Mouse (Mus musculus) common myeloid progenitor, adult 5-6 weeks (primary cell): Measurements from ENCODE around the gene Krcc1. TPM values are rescaled to one million over a fixed set of nuclear protein-coding genes. Genes with fewer than 3 reads are reported as not detected.
A peak's percentile ranks its signal among the peaks of the same experiment; 100 is the strongest.

ENCODE experiments used
- ATAC-seq: replicated peaks from 2 replicates; pipeline ENCODE4 v1.8.0; 2016; ENCODE audit warnings: low read depth, mild to moderate bottlenecking, moderate TSS enrichment, inconsistent platforms; ENCODE audit not compliant: poor library complexity, severe bottlenecking
- total RNA-seq: library from RNA; stranded (forward); fragments of 200-1000, 187-1606 nt; gene quantifications from 2 replicates; pipeline ENCODE4 v1.2.3, GENCODE M21; 2017

The Krcc1 gene
- total RNA-seq: 85.9 and 98.2 TPM in 2 replicates

DNA sequence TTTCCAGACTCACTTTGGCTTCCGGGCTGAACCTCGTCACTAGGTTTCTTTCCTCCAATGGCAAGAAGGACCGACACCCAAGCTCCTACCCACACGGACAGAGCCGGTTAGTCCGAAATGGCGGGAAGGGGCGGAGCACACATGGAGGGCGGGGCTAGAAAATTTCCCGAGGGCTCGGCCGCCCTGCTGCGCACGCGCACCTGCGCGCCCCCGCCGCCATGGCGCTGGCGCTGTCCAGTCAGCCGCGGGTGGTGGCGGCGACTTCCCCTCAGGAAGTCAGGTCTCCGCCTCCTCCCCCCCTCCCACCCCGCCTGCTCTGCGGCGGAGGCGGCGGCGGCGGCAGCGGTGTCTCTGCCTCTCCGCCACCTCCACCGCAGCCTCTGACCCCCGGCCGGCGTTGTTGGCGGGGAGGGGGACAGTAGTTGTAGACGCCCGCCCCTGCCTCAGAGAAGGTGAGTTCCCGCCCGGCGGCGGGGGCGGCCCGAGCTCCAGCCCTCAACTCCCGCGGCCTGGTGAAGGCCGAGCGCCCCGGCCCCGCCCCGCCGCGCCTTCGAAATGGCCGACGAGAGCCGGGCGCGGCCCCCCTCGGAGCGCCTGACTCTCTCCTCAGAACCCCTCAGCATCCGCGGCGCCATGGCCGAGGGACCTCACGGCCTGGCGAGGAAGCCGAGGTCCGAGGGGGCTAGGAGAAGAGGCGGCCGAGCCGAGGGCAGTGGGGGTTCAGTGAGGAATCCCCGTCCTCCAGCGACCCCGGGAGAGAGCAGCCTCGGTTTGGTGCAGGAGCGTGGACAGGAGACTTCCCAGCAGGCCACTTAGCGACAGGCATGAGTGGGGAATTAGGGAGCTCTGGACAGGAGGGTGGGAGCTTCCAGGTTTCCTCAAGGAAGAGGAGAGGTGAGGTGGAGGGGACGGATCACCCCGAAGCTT, at the start of gene Krcc1:
TSS of gene Krcc1 (plus strand) at position 289 of the 927 bp plus-strand sequence.
- ATAC-seq: peak; percentile 75

DNA sequence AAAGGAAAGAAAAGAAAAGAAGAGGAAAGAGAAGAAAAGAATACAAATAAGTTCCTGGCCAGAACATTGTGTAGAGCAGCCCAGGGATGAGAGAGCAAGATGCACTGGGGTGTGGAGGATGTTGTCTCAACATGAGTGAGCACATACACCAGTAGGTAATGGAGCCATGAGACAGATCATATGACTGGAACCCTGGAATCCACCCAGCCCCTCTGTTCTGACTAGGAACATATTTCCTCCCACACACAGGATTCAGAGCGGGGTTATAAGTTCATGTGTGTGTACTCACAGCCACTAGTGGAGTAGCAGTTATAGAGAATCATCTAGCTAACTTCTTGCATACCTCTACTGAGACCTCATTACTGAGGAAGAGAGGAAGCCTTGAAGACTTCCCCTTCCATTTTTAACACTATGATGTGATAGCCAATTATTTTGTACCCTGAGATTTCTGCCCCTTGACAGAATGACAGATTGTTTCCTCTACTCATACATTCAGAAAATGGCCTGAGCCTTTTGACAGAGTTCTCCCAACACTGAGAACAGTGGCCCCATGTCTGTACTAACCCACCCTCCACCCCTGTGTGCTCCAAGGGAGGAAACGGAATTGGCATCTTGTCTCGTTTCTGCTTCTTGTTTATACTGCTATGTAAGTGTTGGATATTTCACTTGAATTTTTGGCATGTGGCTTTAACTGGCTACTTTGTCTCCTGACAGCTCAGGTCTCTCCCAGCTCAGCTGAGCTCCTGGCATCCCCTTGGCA, 47.1 kb upstream of the Krcc1 start:
- ATAC-seq: no peak

DNA sequence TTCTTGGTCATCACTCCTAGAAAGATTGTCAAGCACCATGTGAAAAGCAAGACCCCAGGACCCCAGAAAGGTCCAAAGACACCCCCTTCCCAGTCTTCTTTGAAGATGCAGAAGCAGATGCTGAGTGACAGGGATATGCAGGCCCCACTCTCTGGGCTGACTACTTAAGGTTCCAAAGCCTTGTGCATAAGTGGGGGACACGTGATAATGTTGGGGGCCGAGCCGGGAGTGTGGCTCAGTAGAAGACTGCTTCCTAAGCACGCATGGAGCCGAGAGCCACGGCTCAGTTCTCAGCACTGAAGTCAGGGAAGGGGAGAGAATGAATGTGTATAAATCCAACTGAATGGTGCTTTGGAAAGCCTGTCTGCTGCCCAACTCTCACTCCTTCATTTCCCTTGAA, 44.9 kb upstream of the Krcc1 start:
- no peak for ATAC-seq

DNA sequence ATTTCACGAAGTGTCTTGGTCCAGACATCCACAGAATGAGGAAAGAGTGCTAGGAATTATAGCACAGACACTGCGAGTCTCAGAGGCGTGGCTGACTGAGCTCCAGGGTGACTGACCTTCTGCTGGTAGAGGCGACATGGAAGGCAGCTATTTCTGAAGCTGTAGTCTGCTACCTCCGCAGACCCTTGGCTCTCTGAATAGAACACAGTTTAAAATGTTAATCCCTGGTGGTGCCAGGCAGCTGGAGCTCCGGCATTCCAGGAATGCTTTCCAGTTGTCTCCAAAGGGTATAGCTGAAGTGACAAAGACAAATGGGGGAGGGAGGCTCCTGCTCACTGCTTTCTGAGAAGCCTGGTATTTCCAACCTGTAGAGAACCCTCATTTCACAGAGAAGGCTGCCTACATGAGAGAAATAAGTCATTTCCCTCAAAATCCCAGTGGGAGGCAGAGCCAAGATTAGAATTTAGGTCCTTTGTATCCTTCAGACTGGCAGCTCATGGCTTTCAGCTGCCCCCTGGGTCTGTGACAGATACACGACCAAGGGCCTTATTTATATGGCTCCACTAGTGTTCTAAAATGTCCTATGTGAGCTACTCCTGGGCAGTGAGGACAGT, 44.2 kb upstream of the Krcc1 start:
- no peak for ATAC-seq

DNA sequence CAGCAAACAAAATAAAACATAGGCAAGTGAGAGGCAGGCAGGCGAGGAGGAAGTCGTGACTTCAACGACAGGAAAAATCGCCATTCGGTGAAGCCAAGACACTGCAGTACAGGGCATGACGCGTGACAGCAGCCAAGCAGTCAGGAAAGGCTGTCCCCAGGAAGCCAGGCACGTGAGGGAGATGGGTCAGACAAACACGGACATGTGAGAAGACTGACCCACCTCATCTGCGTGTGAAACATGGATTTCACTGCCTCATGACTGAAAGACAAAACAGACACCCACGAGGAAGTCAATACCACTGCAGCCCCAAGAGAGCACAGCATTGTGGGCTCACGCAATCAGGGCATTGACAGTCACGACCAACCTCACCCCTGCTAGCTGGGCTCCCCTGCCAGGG, 36.4 kb upstream of the Krcc1 start:
- no peak for ATAC-seq

DNA sequence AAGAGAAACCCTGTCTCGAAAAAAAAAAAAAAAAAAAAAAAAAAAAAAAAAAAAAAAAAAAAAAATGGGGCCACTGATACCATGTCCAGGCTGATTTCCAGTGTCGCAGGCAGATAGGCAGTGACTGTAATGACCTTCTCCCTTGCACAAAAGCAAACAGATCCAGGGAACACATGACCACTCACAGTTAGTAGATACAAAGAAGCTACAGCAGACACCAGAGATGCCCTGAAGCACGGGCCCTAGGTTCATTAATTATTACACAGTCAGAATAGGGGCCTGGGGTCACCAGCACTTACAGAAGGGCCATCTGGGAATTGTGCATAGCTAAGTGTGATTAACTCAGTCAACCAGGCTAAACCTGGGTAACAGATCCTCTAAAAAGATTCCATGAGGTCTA, 35.5 kb upstream of the Krcc1 start:
- no peak for ATAC-seq

DNA sequence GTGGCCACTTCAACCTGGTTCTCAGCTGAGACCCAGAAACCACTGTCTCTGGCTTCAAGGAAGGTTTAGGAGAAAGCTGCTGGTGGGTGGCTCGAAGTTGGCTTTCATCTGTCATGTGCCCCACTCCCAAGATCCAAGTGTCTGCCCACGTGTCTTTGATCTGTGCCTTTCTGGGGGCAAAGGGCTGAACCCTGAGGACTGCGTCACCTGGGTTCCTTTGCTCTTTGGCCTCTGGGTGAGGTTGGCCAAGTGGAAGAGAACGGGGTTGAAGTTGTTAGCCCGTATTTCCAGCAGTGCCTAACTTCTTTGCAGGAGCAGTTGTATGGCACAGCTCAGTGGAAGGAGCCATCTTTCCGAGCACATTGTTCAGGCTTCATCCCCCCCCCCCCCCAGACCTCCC, 35.0 kb upstream of the Krcc1 start:
- no peak for ATAC-seq

DNA sequence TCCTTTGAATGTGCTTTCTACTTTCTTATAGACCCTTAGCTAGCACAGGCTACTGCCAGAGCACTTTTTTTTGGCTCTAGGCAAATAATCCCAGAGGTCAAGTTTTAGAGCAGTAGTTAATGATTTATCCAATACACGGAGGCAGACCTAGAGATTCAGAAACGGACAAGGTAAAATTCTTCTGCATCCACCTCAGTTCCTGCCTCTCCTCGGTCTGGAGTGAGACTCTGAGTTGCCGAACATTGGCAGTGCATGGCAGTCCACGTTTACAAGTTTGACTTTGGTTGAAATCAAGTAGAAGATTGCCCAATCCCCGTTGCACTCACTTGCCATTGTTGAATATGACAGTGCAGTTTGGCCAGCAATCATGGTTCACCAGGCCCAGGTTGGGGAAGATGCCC, 34.4 kb upstream of the Krcc1 start:
- no peak for ATAC-seq

DNA sequence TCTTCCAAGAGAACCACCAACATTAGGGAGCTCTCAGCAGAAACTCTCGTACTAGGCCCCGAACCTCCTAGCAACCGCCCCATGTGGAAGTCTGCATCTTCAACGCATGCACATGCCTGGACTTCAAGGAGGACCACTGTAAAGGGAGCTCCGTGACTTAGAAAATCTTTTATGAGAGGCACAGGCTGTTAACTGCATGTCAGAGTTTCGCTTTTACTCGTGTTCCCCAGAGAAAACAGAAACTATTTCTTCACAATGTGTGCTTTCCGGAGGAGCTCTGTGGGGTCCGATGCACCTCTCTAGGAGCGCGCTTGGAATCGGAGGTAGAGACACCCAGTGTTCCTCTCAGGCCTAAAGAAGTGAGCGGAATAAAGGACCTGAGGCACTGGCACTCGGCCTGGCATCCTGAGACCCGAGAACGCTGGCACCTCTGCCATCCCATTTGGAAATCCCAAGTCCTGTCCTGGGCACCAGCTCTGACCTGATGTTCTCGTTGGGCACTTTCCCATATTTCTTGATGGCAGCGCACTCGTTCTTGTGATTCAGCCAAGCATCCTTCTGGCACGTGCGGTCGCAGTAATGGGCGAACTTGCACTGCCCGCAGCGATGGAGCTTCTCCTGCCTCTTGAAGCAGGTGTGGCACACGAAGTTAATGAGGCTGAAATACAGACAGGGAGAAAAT, 32.3 kb upstream of the Krcc1 start:
- ATAC-seq: no peak

DNA sequence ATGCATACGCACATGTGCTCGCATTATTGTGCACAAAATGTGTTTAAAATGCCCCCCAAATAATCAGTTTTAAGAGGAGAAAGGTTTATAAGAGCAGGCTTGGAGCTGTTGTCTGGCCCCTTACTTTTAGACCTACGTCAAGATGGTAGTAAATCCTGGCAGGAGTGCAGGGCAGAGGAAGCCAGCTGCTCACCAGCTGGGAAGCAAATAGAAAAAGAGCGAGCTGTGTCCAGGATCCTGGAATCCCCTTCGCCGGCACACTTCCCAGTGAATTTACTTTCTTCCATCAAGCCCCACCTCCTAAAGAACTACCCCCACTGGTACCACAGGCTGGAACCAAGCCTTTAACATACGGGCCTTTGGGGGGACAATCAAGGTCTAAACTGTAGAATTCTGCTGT, 30.6 kb upstream of the Krcc1 start:
- ATAC-seq: no peak

DNA sequence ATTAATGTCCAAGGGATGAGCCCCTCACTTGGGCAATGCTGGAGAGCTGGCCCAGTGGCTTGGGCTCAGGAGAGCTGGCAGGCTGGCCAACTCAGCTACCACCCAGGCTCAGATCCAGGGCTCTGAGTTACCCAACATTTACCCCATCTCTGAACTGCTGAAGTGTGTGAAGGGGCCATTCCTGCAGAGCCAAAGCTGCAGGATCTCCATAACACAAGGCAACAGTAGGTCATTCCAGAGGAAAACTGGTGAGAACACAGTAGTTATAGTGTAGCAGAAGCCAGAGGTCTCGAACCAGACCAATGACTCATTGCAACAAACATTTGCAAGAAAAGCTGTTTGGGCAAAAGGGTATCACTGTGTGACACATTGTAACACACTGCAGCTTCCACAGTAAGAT, 28.7 kb upstream of the Krcc1 start:
- no peak for ATAC-seq

DNA sequence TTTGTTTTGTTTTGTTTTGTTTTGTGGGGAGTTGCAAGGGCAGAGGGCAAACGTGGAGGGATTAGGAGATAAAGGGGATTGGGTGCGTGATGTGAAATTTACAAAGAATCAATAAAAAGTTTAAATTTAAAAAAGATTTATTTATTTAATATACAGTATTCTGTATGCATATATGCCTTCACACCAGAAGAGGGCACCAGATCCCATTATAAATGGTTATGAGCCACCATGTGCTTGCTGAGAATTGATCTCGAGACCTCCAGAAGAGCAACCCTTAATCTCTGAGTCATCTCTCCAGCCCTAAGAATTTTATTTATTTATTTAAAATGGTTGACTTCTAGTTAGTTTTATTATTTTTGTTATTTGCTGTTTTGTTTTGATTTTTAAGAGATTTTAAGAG, 28.2 kb upstream of the Krcc1 start:
- no peak for ATAC-seq

DNA sequence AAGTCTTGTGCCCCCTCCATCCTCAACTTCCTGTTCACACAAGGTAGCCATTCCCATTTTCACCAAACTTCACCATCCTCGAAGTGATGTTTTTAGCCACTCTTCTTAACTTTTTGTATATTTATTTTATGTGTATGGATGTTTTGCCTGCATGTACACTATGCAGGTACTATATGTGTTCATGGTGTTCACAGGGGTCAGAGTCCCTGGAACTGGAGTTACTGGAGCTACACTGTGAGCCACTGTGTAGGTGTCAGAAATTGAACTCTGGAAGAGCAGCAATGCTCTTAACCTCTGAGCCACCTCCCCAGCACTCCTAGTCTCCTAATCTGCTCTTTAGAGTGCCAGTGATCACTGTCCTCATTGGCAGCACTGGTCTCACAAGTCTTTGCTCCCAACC, 23.1 kb upstream of the Krcc1 start:
- no peak for ATAC-seq

DNA sequence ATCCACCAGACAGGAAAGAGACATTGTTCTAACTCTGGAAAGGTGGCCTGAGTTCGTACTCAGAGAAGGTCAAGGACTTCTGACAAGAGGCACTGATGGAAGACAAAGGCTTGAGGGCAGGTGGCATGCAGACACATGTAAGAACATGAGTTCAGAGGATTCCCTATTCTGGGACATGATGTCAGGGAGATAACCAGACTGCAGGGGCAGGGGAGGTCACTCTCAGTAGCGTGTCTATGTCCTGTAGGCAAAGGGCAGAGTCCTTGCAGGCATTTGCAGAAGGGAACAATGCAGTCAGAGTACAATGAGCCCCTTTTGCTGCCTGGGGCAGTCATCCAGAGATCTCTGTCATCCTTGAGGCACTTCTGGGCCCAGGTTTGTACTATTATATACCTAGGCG, 21.9 kb upstream of the Krcc1 start:
- ATAC-seq: no peak

DNA sequence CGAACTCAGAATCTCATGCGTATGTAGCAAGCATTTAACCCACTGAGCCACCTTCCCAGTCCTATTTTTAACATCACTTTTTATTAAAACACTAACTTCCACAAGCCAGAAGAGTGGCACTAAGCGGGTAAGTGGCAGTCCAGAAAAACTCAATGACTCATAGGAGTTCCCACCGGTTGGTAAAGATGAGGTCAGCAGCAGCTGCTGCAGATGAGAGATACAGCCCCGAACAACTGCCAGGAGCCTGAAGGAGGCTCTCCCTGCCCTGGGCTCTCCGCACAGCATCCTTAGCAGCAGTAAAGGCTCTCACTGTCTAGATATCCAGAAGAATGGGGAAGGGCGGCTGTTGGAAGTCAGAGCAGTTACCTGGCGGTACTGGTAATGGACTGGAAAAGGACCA, 20.5 kb upstream of the Krcc1 start:
- no peak for ATAC-seq

DNA sequence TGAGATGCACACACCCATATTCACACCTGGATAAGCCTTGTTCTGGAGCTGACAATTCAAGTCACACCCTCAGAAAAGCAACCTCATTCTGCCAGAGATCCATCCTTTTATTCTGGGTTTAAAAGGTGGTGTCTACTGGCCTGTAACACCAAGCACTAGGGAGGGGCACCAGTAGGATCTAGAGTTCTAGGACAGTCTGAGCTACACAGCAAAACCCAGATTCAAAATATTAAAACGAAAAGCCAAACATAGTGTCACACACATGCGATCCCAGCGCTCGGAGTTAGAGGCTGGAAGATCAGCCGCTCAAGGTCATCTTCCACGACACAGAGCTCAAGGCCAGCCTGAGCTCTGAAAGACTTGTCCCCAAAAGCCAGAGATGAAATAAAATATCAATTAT, 17.0 kb upstream of the Krcc1 start:
- no peak for ATAC-seq

DNA sequence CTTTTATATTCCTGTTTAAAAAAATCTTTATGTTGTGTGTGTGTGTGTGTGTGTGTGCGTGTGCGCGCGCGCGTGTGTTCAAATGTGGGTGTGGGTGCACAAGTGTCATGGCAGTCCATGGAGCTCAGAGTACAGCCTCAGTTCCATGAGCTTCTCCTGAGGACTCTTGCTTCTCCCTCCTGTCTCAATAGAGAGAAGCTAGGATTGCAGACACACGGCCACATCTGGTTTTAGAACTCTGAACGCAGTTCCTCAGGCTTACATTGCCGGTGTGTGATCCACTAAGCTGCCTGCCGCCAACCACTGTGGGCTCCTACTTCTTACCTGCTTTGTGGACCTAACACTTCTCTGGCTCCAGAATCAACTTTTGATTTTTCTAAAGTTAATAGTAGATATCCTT, 15.3 kb upstream of the Krcc1 start:
- ATAC-seq: no peak

DNA sequence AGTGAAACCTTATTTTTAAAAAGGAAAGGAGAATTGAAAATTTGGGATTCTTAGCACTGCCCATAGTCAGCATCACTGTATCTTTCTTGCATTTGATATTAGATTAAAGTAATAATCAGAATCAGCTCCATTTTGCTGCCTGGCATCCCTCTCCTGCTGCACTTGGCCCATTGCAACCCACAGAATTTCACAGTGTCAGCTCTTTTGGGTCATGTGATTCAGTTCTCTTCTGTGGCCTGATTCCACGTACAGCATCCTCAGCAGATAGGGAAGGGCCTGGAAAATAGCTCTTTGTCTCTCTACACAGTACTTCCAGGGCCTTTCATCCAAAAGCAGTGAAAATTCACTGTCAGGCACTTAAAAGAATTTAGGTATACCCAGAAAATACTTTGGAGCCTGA, 14.1 kb upstream of the Krcc1 start:
- no peak for ATAC-seq

DNA sequence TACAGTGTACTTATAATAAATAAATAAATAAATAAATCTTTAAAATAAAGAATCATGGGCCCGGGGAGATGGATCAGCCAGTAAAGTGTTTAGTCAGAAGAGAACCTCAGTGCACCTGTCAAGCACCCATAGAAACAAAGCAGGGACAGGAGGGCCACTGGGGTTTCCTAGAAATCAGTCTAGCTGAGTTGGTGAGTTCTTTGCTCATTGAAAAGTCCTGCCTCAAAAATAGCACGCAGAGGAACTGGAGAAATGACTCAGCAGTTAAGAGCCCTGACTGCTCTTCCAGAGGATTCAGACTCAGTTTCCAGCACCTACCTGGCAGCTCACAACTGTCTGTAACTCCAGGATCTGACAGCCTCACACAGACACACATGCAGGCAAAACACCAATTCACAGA, 12.9 kb upstream of the Krcc1 start:
- ATAC-seq: no peak

DNA sequence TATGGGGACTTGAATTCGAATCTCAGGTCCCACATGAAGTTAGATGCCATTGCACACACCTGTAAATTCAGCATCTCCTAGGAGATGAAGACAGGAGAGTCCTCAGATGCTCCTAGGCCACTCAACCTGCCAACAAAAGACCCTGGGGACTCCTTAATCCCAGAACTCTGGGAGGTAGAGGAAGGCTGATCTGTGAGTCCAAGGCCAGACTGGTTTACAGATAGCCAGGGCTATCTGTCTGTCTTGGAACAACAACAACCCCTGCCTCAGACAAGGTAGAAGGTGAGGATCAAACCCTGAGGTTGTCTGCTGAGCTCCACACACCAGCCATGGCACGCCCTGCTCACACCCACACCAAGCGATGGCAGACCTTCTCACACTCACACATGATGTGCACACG, 12.3 kb upstream of the Krcc1 start:
- no peak for ATAC-seq
